Mouse (Mus musculus) mature B cell (primary cell): ENCODE results near the gene Copg2.

ENCODE experiments used
- in situ Hi-C: fragments of 300-500 bp; cut with MboI; formaldehyde crosslinking; loops from 2 replicates; pipeline ENCODE4 v1.14.3; 2019

The Copg2 gene

GRCm38 (mm10) chr6:30896195-30896985, at the start of gene Copg2:
TSS of gene Copg2 (minus strand) at chr6:30896794.
- in situ Hi-C loops, result no loop called here

- in situ Hi-C loops, result no loop called here
These were observed 42.7 kb upstream of the Copg2 start for GRCm38 (mm10) chr6:30939264-30939663.

GRCm38 (mm10) chr6:30922821-30923220, 26.2 kb upstream of the Copg2 start:
- in situ Hi-C loops, result no loop called here

- in situ Hi-C loops, result no loop called here
These were observed 25.2 kb upstream of the Copg2 start for GRCm38 (mm10) chr6:30921826-30922225.

- in situ Hi-C loops, result no loop called here
These were observed 24.5 kb upstream of the Copg2 start for GRCm38 (mm10) chr6:30920834-30921675.

GRCm38 (mm10) chr6:30915473-30915872, 18.9 kb upstream of the Copg2 start, which contains the start of gene Tsga13:
TSS of gene Tsga13 (minus strand) at chr6:30915573.
- in situ Hi-C loops, result no loop called here

- in situ Hi-C loops, result no loop called here
These were observed 11.4 kb upstream of the Copg2 start for GRCm38 (mm10) chr6:30907970-30908369.

- in situ Hi-C loops, result no loop called here
These were observed 8.3 kb upstream of the Copg2 start for GRCm38 (mm10) chr6:30904911-30905310.

GRCm38 (mm10) chr6:30904033-30904432, 7.4 kb upstream of the Copg2 start:
- in situ Hi-C loops, result no loop called here

- in situ Hi-C loops, result no loop called here
These were observed 926 bp upstream of the Copg2 start for GRCm38 (mm10) chr6:30897520-30897919.

- in situ Hi-C loops, result no loop called here
These were observed 363 bp upstream of the Copg2 start for GRCm38 (mm10) chr6:30896986-30897327.

- in situ Hi-C loops, result no loop called here
These were observed 787 bp downstream of the Copg2 start for GRCm38 (mm10) chr6:30895819-30896194.

- in situ Hi-C loops, result no loop called here
These were observed 3.5 kb downstream of the Copg2 start for GRCm38 (mm10) chr6:30893081-30893480.

GRCm38 (mm10) chr6:30891761-30892160, 4.8 kb downstream of the Copg2 start:
- in situ Hi-C loops, result no loop called here

- in situ Hi-C loops, result no loop called here
These were observed 11.7 kb downstream of the Copg2 start for GRCm38 (mm10) chr6:30884856-30885255.

- in situ Hi-C loops, result no loop called here
These were observed 13.1 kb downstream of the Copg2 start for GRCm38 (mm10) chr6:30883491-30883890.

- in situ Hi-C loops, result no loop called here
These were observed 19.9 kb downstream of the Copg2 start for GRCm38 (mm10) chr6:30876661-30877060.

GRCm38 (mm10) chr6:30866501-30866900, 30.1 kb downstream of the Copg2 start:
- in situ Hi-C loops, result no loop called here

GRCm38 (mm10) chr6:30865031-30865678, 31.4 kb downstream of the Copg2 start:
- in situ Hi-C loops, result no loop called here

- in situ Hi-C loops, result no loop called here
These were observed 40.6 kb downstream of the Copg2 start for GRCm38 (mm10) chr6:30855956-30856355.

- in situ Hi-C loops, result no loop called here
These were observed 41.4 kb downstream of the Copg2 start for GRCm38 (mm10) chr6:30855205-30855604.

GRCm38 (mm10) chr6:30849818-30850217, 46.8 kb downstream of the Copg2 start:
- in situ Hi-C loops, result no loop called here

GRCm38 (mm10) chr6:30832241-30832640, 64.4 kb downstream of the Copg2 start:
- in situ Hi-C loops, result no loop called here
